Mouse (Mus musculus) heart, embryonic 11.5 days (tissue): ENCODE data around the gene Epb41l5. TPM values are rescaled to one million over a fixed set of nuclear protein-coding genes. Genes with fewer than 3 reads are reported as not detected.

Experiments
- ATAC-seq: fragments of 200-750 bp; cut with Nextera tagmentation; replicated peaks from 2 replicates; pipeline ENCODE4 v1.8.0; 2017; ENCODE audit warnings: moderate library complexity; ENCODE audit not compliant: insufficient number of reproducible peaks, low FRiP score, low TSS enrichment
- H3K27ac ChIP-seq: fragments of 300-500 bp; sonication (generic); 2 replicates; pipeline ENCODE4 v1.5.1; 2014; ENCODE audit warnings: mild to moderate bottlenecking, low read depth, low read length
- H3K27me3 ChIP-seq: fragments of 300-500 bp; sonication (generic); 2 replicates; pipeline ENCODE4 v1.6.1; 2014; ENCODE audit warnings: mild to moderate bottlenecking, low read length, mixed read lengths; ENCODE audit not compliant: control insufficient read depth, insufficient read depth
- H3K36me3 ChIP-seq: fragments of 300-500 bp; sonication (generic); 2 replicates; pipeline ENCODE4 v1.6.1; 2014; ENCODE audit warnings: mild to moderate bottlenecking, low read length, moderate library complexity, mixed read lengths; ENCODE audit not compliant: control insufficient read depth, insufficient read depth
- H3K4me1 ChIP-seq: fragments of 300-500 bp; sonication (generic); 2 replicates; pipeline ENCODE4 v1.6.1; 2014; ENCODE audit warnings: low read length; ENCODE audit not compliant: control insufficient read depth, insufficient read depth
- H3K4me2 ChIP-seq: fragments of 300-500 bp; sonication (generic); 2 replicates; pipeline ENCODE4 v1.6.1; 2014; ENCODE audit warnings: mild to moderate bottlenecking, moderate library complexity
- H3K4me3 ChIP-seq: fragments of 300-500 bp; sonication (generic); 2 replicates; pipeline ENCODE4 v1.5.1; 2014; ENCODE audit warnings: low read depth, low read length
- H3K9ac ChIP-seq: fragments of 300-500 bp; sonication (generic); 2 replicates; pipeline ENCODE4 v1.6.1; 2014; ENCODE audit warnings: mild to moderate bottlenecking, low read depth, low read length, moderate library complexity
- H3K9me3 ChIP-seq: fragments of 300-500 bp; sonication (generic); replicated peaks from 2 replicates; pipeline ENCODE4 v1.6.1; 2016; ENCODE audit warnings: low read length; ENCODE audit not compliant: control insufficient read depth
- WGBS: fragments of 180-500 bp; shearing (Covaris S2); extraction: QIAGEN DNeasy Blood & Tissue Kit; methylation state at CpG from one replicate; pipeline ENCODE4 v1.1.7; 2014; ENCODE audit not compliant: insufficient replicate concordance; 5-methylcytosine and 5-hydroxymethylcytosine counted together
- polyA plus RNA-seq: library from polyadenylated mRNA; unstranded; fragments of >200 nt; fragmentation: Nextera tagmentation; extraction: Ambion mirVana; gene quantifications from 2 replicates; pipeline ENCODE4 v1.2.1, GENCODE M21; 2014

The Epb41l5 gene
- polyA plus RNA-seq, 1 experiment from 2014 or later, result 29.6 TPM

GRCm38 (mm10) chr1:119536122-119536521 is 112.7 kb downstream of the Epb41l5 start:
- Histone ChIP-seq H3K4me2 (no peak overlapping the region; the same call in 1 of the 2 replicates), H3K9me3 (no peaks in the 10 kb centered on the region), H3K9ac (no peak overlapping the region), H3K27ac (peak overlapping the region; percentile 67), H3K36me3 (no peaks in the 10 kb centered on the region), H3K27me3 (no peaks in the 10 kb centered on the region), H3K4me1 (peaks cover 12% of the 10 kb centered on the region), H3K4me3 (no peak overlapping the region)
- no peak for ATAC-seq
- 43% methylated on average over 2 of the region's 2 CpGs for WGBS

DNA sequence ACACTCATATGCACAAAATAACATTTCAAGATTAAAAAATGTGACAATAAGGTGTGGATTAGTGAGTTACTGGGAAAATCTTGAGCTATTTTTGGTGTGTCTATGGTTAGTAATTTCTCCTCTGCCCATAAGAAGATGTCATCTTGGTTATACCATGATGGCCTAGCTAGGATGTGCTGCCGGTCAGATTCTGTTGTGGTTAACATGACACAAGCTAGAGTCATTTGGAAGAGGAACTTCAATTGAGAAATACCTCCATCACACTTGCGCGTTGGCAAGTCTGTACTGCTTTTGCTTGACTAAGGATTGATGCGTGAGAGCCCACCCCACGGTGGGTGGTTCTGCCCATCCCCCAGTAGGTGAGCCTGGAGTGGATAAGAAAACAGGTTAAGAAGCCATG is 114.5 kb downstream of the Epb41l5 start:
- Histone ChIP-seq H3K27me3 (no peaks in the 10 kb centered on the region), H3K9me3 (0 out of 2 replicates have a peak, but pooled peaks cover under 1% of the 10 kb centered on the region), H3K36me3 (peaks cover 5% of the 10 kb centered on the region), H3K4me2 (no peak overlapping the region), H3K9ac (no peak overlapping the region), H3K4me1 (peaks cover 8% of the 10 kb centered on the region; the same call in 1 of the 2 replicates), H3K27ac (no peak overlapping the region), H3K4me3 (no peak overlapping the region)
- ATAC-seq, result no peak
- 89% methylated on average over 5 of the region's 5 CpGs for WGBS

GRCm38 (mm10) chr1:119533093-119533805 is 115.6 kb downstream of the Epb41l5 start:
- no peak; the same call in 1 of the 2 replicates for ATAC-seq
- H3K27me3 ChIP-seq, result no peaks in the 10 kb centered on the region
- peaks cover 16% of the 10 kb centered on the region for H3K36me3 ChIP-seq
- 83% methylated on average over 18 of the region's 18 CpGs for WGBS
- H3K9me3 ChIP-seq, result peaks cover 6% of the 10 kb centered on the region; the same call in 1 of the 2 replicates
- H3K27ac ChIP-seq, result no peak overlapping the region
- no peak overlapping the region for H3K4me2 ChIP-seq
- no peak overlapping the region for H3K9ac ChIP-seq
- no peak overlapping the region for H3K4me3 ChIP-seq
- H3K4me1 ChIP-seq, result peaks cover 6% of the 10 kb centered on the region; the same call in 1 of the 2 replicates

DNA sequence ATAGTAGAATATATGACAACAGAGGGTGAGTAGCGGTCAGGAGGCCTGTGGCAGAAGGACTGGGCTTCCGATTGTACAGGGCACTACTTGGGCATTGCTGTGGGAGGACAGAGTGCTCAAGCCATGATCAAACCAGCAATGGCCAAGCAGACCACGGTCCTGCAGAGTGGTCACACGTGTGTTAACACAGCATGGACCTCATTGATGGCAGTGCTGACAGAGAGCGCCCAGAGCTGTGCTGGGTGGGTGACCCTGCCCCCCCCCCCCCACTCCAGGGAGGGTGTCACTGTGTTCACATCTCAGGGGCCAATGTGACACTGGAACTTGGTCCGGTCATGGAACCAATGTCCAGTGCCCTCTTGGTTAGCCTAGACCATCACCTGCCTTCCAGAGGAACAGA is 116.6 kb downstream of the Epb41l5 start:
- Histone ChIP-seq H3K27ac (no peak overlapping the region), H3K4me1 (peaks cover 6% of the 10 kb centered on the region; the same call in 1 of the 2 replicates), H3K9me3 (peaks cover 6% of the 10 kb centered on the region; the same call in 1 of the 2 replicates), H3K36me3 (peaks cover 25% of the 10 kb centered on the region), H3K27me3 (no peaks in the 10 kb centered on the region), H3K4me2 (no peak overlapping the region), H3K9ac (no peak overlapping the region), H3K4me3 (no peak overlapping the region)
- WGBS, result 91% methylated on average over 6 of the region's 6 CpGs
- ATAC-seq, result no peak

DNA sequence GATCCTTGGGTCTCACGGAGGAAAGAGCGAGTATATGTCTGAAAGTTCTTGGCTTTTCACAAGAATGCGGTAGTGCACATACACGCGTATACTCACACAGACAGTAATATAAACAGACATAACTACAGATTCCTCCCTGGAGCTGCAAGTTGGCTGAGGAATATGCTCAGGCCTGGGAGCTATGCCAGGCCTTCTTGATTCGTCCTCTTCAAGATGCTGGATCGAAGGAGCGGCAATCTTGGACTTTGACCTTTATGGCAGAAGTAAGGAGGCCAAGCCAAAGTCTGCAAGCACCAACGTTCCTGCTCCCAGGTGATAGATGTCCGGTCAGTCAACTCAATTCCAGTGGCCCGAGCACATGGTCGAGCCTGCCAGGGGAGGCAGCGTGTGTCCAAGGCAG is 117.9 kb downstream of the Epb41l5 start:
- ATAC-seq, result no peak
- H3K27me3 ChIP-seq, result no peaks in the 10 kb centered on the region
- H3K9me3 ChIP-seq, result peaks cover 6% of the 10 kb centered on the region
- no peak overlapping the region for H3K4me3 ChIP-seq
- H3K9ac ChIP-seq, result no peak overlapping the region
- no peak overlapping the region for H3K4me2 ChIP-seq
- H3K4me1 ChIP-seq, result peaks cover 8% of the 10 kb centered on the region
- 91% methylated on average over 13 of the region's 13 CpGs for WGBS
- no peak overlapping the region for H3K27ac ChIP-seq
- peaks cover 30% of the 10 kb centered on the region for H3K36me3 ChIP-seq

DNA sequence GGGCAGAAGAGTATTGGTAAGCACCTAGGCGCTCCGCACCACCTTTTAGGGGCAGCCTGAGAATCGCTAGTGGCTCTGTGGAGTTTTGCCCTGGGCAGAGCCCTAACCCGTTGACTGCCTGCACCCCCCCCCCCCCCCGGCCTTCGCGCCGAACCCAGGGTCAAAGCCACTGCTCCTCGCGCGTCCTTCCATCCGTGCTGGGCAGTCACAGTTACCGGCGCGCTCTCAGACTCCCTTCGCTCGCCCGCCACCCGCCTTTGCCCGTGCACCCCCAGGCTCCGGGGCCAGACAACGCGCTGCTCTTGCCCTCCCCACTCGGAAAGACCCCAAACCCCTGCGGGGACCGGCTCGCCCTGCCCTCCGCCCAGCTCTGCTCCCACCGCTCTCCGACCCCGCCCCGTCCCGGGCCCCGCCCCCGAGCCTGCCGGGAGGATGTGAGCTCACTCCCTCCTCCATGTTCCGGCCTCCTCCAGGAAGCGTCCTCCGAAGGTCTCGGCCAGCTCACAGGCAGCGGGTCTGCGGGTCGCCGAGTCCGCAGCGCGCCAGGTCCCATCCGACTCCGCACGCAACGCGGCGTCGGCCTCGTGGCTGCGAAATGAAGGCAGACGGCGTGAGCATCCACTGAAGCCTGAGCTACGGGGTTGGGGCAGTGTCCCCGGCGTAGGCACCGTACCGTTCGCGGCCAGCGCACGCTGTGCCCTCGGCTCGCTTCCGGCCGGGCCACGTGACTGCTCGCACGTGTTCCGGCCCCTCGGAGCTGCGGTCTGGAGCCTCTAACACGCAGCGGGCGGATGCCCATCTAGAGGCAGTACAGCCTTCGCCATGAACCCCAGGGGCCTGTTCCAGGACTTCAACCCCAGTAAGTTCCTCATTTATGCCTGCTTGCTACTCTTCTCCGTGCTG is 122.9 kb downstream of the Epb41l5 start, which contains the start of gene Tmem185b:
Gene Tmem185b (plus strand): TSS at position 472 of the 903 bp plus-strand sequence.
- Histone ChIP-seq H3K4me3 (peak within 1 kb of the TSS; percentile 66), H3K36me3 (peaks cover 30% of the 10 kb centered on the region), H3K27me3 (no peaks in the 10 kb centered on the region), H3K4me2 (peak within 1 kb of the TSS; percentile 91), H3K4me1 (peaks cover 17% of the 10 kb centered on the region), H3K9ac (peak within 1 kb of the TSS; percentile 87), H3K9me3 (peaks cover 6% of the 10 kb centered on the region), H3K27ac (peak within 1 kb of the TSS; percentile 80)
- 2% methylated on average over 82 of the region's 82 CpGs for WGBS
- ATAC-seq, result peak; percentile 95

DNA sequence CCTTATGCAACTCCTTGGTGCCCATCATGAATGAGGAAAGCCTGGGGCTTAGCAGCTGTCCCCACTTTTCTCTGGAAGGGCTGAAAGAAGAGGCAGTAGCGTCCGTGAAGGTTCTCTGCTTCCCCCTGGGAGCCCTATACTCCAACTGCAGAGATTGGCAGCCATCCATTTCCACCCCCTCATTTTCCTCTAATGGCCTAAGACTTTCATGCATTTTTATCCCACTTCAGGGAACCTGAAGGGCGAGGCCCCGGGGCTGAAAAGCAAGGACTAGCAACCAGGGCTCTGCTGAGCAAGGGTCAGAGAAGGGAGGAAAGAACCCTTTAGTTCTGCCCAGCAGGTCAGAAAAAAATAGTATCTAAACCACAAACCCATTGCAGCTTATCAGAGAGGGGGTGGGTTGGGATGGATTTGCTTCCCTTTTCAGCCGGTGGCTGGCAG is 123.8 kb downstream of the Epb41l5 start:
- no peak for ATAC-seq
- H3K4me2 ChIP-seq, result peak overlapping the region; percentile 91
- H3K36me3 ChIP-seq, result peaks cover 30% of the 10 kb centered on the region
- WGBS, result 26% methylated on average over 5 of the region's 5 CpGs
- H3K27ac ChIP-seq, result no peak overlapping the region
- no peaks in the 10 kb centered on the region for H3K27me3 ChIP-seq
- H3K9me3 ChIP-seq, result peaks cover 6% of the 10 kb centered on the region
- peaks cover 17% of the 10 kb centered on the region for H3K4me1 ChIP-seq
- peak overlapping the region; percentile 87; the same call in 1 of the 2 replicates for H3K9ac ChIP-seq
- H3K4me3 ChIP-seq, result peak overlapping the region; percentile 66

DNA sequence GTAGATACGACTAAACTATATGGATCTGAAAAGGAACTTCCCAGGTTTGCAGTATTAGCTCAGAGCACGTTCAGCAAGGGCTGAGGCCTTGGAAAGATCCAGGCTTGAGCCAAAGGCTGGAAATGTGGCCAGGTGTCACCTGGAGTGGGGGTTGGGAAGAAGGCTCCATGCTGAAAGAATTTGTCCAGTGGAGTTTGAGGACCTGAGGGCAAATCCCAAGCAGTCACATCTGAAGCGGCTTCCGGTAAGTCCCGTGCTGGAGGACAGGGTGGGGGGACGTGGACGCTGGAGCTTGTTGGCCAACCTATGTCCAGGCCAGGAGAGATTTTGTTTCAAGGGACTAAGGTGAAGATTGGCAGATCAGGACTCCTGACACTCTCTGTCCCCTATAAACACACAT is 125.0 kb downstream of the Epb41l5 start:
- WGBS, result 86% methylated on average over 7 of the region's 7 CpGs
- Histone ChIP-seq H3K4me3 (no peak overlapping the region), H3K27me3 (no peaks in the 10 kb centered on the region), H3K9ac (no peak overlapping the region), H3K27ac (no peak overlapping the region), H3K4me2 (no peak overlapping the region), H3K9me3 (peaks cover 1% of the 10 kb centered on the region), H3K36me3 (peaks cover 20% of the 10 kb centered on the region), H3K4me1 (peaks cover 17% of the 10 kb centered on the region)
- no peak for ATAC-seq
